Mouse (Mus musculus): Measurements from ENCODE around the gene Palld.

Gene Palld

DNA sequence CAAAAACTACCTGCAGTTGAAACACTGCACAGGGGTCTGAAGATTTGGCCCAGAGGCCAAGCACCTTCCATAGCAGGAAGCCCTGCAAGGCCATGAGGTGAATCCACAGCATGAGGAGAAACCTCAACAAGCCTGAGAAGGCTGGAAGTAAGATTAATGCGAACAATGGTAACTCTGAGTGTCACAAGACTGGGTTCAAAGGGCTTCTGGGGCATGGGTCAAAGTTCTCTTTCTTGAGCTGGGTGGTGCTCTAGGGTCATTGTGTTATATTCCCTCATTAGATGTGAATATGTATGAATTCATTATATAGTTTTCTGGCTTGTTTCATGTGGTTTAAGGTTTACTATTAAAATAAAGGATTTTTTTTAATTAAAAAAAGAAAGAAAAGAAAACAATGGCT lies 267.7 kb downstream of the Palld start:
- DNase-seq (ENCODE audit: low read depth, low spot score): no peak

DNA sequence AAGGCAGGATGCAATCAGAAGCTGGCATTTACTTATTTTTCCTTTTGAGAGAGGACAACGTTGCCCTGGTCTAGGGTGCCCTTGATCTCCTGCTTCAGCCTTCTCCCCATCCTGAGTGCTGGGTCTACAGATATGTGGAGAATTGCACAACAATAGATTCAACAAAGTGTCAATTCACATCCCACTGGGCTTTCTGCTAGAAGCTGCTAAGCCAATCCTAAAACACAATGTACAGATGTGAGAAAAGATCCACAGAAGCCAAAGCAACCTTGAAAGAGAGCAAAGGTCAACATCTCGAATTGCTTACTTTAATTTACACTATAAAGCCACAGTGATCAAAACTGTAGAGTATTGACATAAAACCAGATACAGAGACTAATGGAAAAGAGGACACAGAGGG lies 270.2 kb downstream of the Palld start:
- no peak for DNase-seq (ENCODE audit: low read depth, low spot score)

GRCm38 (mm10) chr8:61629631-61629968 lies 272.9 kb downstream of the Palld start:
- DNase-seq (ENCODE audit: low read depth, low spot score): no peak

DNA sequence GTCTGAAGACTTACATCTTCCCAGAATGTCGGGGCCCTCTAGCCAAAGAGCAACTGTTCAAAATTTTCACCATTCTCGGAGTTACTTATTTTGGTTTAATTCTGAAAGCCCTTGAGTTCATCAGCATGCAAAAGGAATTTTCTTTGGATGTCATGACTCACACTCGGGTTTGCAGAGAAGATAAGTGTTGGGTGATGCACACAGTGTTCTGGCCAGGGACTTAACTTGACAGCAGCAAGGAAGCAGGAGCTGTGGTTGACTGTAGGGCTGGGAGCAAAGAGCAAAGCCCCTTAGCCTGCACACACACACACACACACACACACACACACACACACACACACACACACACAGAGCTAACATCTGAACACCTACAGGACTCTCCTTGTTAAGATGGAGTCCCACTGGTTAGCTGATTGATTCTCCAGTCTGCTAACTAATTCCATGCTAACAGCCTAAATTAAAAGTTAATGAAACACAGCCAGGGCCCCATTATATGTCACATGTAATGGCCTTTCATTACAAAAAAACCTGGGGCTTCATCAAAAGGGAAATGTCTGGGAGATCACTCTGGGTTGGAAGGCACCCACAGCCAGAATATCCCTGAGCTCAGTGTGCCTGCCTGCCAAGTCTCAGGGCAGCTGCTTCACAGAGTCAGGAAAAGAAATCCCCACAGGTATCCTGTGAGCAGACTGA lies 273.4 kb downstream of the Palld start:
- no peak for DNase-seq (ENCODE audit: low read depth, low spot score)

DNA sequence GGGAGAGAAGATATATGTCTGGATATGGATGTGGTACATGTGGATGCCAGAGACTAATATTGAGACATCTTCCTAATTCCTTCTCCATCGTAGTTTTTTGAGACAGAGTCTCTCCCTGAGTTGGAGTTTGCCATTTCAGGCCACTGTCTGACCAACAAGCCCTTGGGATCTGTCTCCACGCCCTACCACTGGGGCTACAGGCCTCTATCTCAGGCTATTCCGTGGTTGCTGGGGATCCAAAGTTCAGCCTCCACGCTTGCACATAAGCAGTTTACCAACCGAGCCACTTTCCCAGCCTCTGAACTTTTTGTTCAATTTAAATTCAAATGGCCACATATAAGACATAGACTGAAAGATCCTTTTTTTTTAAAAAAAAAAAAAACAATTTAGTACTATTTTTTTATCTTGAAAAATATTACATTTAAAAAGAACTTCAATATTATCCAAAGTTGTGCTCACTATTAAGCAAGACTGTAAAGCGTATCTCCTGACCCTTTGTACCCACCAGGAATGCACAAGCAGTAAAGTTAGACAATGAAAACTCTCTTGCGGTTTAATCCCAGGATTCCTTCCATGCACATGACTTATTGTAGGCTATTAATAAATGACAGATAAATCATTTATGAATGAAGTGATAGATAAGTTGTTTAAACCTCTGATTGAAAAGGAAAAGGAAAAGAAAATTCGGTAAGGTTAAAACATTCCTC lies 276.1 kb downstream of the Palld start:
- DNase-seq (ENCODE audit: low read depth, low spot score): no peak

GRCm38 (mm10) chr8:61625656-61626210 lies 276.8 kb downstream of the Palld start:
- no peak for DNase-seq (ENCODE audit: low read depth, low spot score)

DNA sequence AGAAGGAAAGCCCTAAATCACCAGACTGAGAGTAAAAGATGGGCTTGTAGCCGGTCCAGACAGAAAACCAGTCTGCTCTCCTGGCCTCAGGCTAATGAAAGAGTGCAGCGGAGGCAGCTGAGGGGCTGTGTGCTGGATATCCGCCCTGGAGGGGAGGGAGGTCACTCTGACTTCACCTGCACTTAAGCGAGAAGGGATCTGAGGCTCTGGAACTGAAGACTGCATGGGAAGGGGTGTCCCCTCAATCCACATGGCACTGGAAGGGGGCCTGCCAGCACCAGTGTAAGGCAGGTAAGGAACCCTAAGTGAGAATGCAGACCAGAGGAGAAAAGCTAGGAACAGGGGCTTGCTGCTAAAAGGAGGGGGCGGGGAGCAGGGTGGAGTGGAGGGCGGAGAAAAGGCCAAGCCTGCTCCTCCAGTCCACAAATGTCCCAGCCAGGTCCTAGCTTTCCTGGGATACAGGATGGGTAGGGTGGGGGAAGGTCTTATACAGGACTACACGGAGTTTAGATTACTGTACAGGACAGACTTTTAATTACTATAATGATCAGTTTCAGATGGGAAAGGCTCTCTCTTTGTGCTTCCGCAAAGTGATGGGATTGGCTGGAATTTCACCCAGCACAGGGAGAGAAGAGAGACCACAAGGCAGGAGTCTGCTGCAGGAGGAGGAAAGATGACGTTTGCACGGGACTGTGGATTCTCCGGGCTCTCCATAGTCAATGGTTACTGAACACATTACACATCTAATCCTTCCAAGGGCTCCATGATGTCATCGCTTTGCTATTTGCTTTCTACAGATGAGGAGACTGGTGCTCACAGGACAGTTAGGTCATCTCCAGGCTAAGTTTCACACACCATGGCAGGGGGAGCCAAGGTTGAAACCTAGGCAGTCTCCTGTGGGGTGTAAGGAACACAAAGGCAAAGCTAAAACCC lies 278.7 kb downstream of the Palld start:
- DNase-seq (ENCODE audit: low read depth, low spot score): no peak

DNA sequence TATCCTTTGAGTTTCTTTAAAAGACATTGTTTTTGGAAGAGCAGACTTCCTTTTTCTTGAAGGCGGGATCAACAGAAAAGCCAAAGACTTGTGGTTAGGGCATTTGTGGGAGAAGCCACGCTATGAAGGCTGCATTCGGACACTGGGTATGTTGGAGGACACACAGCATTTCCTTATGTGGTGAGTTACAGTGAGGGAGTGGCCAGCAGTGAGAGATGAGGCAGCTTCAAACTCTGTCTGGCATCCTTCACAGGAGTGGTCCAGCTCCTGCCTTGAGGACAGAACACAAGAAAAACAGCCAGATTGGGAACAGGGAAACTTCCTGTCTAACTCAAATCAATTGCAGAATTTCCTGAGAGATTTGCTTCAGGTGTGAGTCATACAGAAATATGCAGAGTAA lies 281.2 kb downstream of the Palld start:
- DNase-seq (ENCODE audit: low read depth, low spot score): no peak

GRCm38 (mm10) chr8:61617651-61618050 lies 284.8 kb downstream of the Palld start:
- DNase-seq (ENCODE audit: low read depth, low spot score): no peak

- DNase-seq (ENCODE audit: low read depth, low spot score): no peak
Observed at GRCm38 (mm10) chr8:61617049-61617448, 285.4 kb downstream of the Palld start.

DNA sequence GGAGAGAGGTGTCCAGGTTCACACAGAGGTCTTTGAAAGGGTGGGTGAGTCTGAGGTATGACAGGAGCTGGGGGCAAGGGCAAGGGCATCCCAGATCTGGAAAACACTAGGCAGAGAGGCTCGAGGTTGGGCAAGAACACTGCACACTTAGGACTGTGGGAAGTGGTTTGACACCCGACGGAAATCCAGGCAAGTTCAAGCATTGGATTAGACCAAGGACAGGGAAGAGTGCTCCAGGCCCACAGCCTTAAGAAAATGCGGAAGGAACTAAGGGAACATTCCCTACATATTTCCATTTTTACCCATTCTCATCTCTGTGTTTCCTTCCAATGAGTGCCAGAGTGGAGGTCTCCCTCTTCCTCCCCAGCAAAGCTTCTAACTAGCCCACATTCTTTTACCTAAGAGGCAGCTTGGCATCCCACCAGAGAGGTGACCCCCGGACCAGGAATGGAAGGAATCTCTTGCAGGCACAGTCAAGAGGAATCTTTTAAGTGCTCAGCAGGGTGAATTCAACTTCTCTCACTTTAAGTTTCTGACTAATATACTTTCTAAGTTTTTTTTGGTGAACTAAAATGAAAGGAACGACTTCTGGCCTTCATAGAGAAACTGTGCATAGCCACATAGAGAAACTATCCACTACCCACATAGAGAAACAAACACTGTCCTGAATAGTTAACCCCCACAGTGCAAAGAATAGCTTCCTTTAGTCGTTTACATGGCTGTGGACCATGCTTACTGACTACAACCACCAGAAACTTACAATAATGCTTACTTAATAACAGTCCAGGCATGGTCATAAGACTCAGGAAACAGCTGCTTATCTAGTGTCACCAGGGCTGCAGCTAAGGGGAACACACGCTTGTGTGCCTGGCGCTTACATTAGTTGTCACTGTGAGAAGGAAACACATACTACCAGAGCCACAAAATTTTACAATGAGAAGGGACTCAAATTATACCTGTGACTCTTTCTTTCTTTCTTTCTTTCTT lies 286.5 kb downstream of the Palld start:
- no peak for DNase-seq (ENCODE audit: low read depth, low spot score)

DNA sequence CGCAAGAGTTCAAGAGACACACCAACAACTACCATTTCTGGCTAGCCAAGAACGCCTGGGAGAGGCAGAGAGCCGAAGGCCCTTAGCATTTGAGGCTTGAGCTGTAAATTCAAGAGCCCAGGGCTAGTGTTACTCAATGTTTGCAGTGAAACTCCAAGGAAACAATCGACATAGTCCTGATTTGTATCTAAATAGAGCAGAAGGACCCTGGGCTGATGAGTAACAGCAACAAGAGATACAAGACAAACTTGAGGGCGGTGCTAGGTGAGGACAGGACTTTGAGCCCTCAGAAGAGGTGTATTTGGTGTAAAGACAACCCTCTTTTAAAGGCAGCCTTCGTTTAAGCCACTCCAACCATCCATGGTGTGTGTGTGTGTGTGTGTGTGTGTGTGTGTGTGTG lies 290.7 kb downstream of the Palld start:
- no peak for DNase-seq (ENCODE audit: low read depth, low spot score)

DNA sequence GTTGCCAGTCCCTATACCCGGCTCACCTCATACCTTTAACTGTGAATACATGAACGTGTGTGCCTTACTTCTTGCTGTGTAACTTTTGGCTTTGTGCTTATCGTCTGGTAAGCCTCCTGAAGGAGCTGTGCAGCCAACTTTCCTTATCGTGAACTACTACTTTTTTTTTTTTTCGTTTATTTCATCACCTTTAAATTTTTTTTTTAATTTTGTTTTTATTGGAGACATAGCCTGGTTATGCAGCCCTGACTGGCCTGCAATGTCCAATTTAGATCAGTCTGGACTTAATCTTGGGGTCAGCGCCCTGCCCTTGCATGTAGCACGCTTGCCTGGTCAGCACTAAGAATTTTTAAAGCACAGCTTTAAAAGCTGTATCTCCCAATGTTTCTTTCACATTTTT lies 291.4 kb downstream of the Palld start:
- DNase-seq (ENCODE audit: low read depth, low spot score): no peak

DNA sequence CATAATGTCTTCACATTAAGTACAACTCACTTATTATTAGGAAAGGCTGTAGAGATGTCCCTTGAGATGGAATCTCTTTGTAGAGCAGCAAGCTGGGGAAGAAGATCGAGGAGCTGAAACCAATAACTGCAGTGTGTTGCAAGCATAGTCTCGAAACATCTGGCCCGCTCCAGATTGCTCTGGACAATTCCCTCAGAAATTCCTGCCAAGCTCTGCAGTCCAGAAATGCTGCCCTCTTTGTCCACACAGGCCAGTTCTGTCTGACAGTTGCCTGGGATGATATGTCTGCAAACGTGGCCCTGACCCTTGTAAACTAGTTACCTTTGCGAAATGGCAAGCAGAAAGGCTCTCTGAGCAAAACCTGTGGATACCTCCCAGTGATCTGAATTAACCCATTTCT lies 291.9 kb downstream of the Palld start:
- peak; percentile 50 for DNase-seq (ENCODE audit: low read depth, low spot score)

GRCm38 (mm10) chr8:61607463-61607813 lies 295.1 kb downstream of the Palld start:
- DNase-seq (ENCODE audit: low read depth, low spot score): no peak

DNA sequence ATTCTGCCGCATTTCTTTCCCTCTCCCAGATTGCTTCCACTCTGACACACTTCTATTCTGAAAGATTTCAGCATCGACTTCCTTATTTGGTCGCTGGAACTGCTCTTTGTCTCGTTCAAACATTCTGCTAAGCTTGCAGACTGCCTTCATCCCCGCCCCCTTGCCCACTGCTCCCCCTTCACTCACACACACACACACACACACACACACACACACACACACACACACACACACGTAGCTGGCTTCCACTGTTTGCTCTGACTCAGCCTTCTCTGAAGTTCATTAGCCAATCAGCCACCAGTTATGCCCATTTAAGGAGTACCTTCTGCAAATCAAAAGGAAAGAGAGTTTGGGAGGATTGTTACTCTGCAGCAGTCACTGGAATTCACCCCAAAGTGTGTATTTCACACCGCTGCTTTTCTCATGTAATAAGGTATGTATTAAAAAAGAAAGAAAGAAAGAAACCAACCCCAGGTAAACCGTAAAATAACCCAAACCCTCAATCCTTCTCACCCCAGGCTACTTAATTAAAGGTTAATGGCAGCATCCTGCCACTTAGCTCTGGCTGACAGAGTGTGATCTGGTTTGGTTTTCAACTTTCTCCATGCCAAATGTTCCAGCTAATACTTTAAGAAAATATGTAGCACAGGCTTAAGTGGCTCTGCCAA lies 295.6 kb downstream of the Palld start:
- DNase-seq (ENCODE audit: low read depth, low spot score): peak; percentile 77

DNA sequence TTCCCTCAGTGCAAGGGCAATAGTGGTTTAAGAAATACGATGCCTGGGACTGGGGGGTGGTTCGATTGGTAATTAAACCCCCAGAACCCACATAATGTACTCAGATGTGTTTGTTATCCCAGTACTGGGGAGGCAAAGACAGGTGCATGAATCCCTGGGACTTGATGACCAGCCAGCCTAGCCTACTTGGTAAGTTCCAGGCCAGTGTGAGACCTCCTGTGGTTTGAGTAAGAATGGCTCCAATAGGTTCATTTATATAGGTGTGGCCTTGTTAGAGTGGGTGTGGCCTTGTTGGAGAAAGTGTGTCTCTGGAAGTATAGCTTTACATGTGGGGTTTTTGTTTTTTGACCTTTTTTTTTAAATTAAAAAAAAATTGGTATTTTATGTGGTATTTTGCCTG lies 297.6 kb downstream of the Palld start:
- no peak for DNase-seq (ENCODE audit: low read depth, low spot score)

GRCm38 (mm10) chr8:61596889-61597288 lies 305.6 kb downstream of the Palld start:
- DNase-seq (ENCODE audit: low read depth, low spot score): no peak

GRCm38 (mm10) chr8:61591446-61591845 lies 311.0 kb downstream of the Palld start:
- no peak for DNase-seq (ENCODE audit: low read depth, low spot score)
